Mouse (Mus musculus): Measurements from ENCODE around the gene Lcn11.

Gene Lcn11

GRCm38 (mm10) chr2:25828344-25828947 is 51.6 kb downstream of the Lcn11 start:
- DNase-seq (ENCODE audit: low spot score), result no peak

Data from left cerebral cortex, adult 11 months (tissue).